Mouse (Mus musculus) CH12.LX (cell line): ENCODE results near the gene Ppp1r9b. TPM values are rescaled to one million over a fixed set of nuclear protein-coding genes. Genes with fewer than 3 reads are reported as not detected.

Experiments
- DNase-seq: peaks from one replicate; pipeline ENCODE4 v3.0.0-alpha.2; 2013; ENCODE audit errors: extremely low read depth
- H3K27ac ChIP-seq: 2 replicates; pipeline ENCODE4 v1.5.1; 2012; ENCODE audit warnings: low read depth, mild to moderate bottlenecking, control low read depth, moderate library complexity; ENCODE audit not compliant: insufficient read depth
- H3K27me3 ChIP-seq: replicated peaks from 2 replicates; pipeline ENCODE3; 2012; ENCODE audit warnings: inconsistent platforms
- H3K36me3 ChIP-seq, 2 experiments: replicated peaks in 1 of 2; 2 replicates each; pipeline versions ENCODE3 to v1.6.1; 2012; ENCODE audit warnings: inconsistent platforms in 1 of 2, low read length in 1 of 2, mild to moderate bottlenecking in 1 of 2, mixed read lengths in 1 of 2, moderate library complexity in 1 of 2; ENCODE audit not compliant: control insufficient read depth in 1 of 2, insufficient read depth in 1 of 2
- H3K4me1 ChIP-seq, 2 experiments: 2 replicates each; pipeline ENCODE4 v1.6.1; 2012; ENCODE audit warnings: inconsistent platforms in 1 of 2, moderate library complexity in 1 of 2; ENCODE audit not compliant: insufficient read depth in 2 of 2, control insufficient read depth in 1 of 2
- H3K4me2 ChIP-seq: 2 replicates; pipeline ENCODE4 v1.6.1; 2012; ENCODE audit warnings: low read depth, mild to moderate bottlenecking, control low read depth; ENCODE audit not compliant: poor library complexity, insufficient read depth, severe bottlenecking
- H3K4me3 ChIP-seq, 3 experiments: fragments of 150-350 bp in 1 of 3; sonication (generic) in 1 of 3; replicated peaks in 1 of 3; 2 replicates each; pipeline versions ENCODE3 to v1.5.1; 2011 to 2012; ENCODE audit warnings: low read depth in 2 of 3, low read length in 2 of 3, mild to moderate bottlenecking in 2 of 3, moderate library complexity in 2 of 3, control low read depth in 1 of 3, improper control_type of control experiment in 1 of 3, inconsistent platforms in 1 of 3, mixed read lengths in 1 of 3; ENCODE audit not compliant: poor library complexity in 1 of 3
- H3K79me2 ChIP-seq: replicated peaks from 2 replicates; pipeline ENCODE4 v1.6.1; 2012; ENCODE audit warnings: mild to moderate bottlenecking, moderate library complexity; ENCODE audit not compliant: control insufficient read depth, poor library complexity, insufficient read depth, severe bottlenecking; ENCODE audit errors: extremely low read depth
- H3K9ac ChIP-seq: 2 replicates; pipeline ENCODE4 v1.6.1; 2012; ENCODE audit warnings: low read depth, mild to moderate bottlenecking, control low read depth, moderate library complexity; ENCODE audit not compliant: insufficient read depth
- H3K9me3 ChIP-seq: replicated peaks from 2 replicates; pipeline ENCODE3; 2012; ENCODE audit warnings: low read length, inconsistent platforms, mixed read lengths
- CTCF ChIP-seq, 2 experiments: IDR thresholded peaks in 1 of 2; conservative IDR thresholded peaks in 1 of 2; 2 replicates each; pipeline ENCODE4 v1.5.1; 2011 to 2012; ENCODE audit warnings: low read depth in 2 of 2, low read length in 2 of 2, improper control_type of control experiment in 1 of 2, inconsistent platforms in 1 of 2, mild to moderate bottlenecking in 1 of 2, moderate library complexity in 1 of 2
- E2F4 ChIP-seq: IDR thresholded peaks from 2 replicates; pipeline ENCODE4 v1.6.1; 2011; ENCODE audit warnings: low read depth, low read length, improper control_type of control experiment; ENCODE audit not compliant: insufficient replicate concordance
- ELF1 ChIP-seq: IDR thresholded peaks from 2 replicates; pipeline ENCODE4 v1.6.1; 2014; ENCODE audit warnings: low read depth, mild to moderate bottlenecking, inconsistent platforms, low read length, improper control_type of control experiment
- GABPA ChIP-seq: IDR thresholded peaks from 2 replicates; pipeline ENCODE4 v1.6.1; 2012; ENCODE audit warnings: low read depth, low read length, improper control_type of control experiment, inconsistent platforms; ENCODE audit not compliant: insufficient replicate concordance
- HCFC1 ChIP-seq: IDR thresholded peaks from 2 replicates; pipeline ENCODE4 v1.6.1; 2012; ENCODE audit warnings: low read depth, mild to moderate bottlenecking, inconsistent platforms, low read length, improper control_type of control experiment
- MAZ ChIP-seq: IDR thresholded peaks from 2 replicates; pipeline ENCODE4 v1.6.1; 2012; ENCODE audit warnings: low read depth, mild to moderate bottlenecking, inconsistent platforms, low read length, improper control_type of control experiment, moderate library complexity
- MYC ChIP-seq: IDR thresholded peaks from 2 replicates; pipeline ENCODE4 v1.6.1; 2011; ENCODE audit warnings: low read depth, mild to moderate bottlenecking, improper control_type of control experiment, low read length
- PAX5 ChIP-seq: IDR thresholded peaks from 2 replicates; pipeline ENCODE4 v1.6.1; 2012; ENCODE audit warnings: low read length, inconsistent platforms, mixed read lengths
- POLR2A ChIP-seq: IDR thresholded peaks from 2 replicates; pipeline ENCODE4 v1.6.1; 2011; ENCODE audit warnings: low read depth, mild to moderate bottlenecking, improper control_type of control experiment, low read length
- POLR2AphosphoS2 ChIP-seq: IDR thresholded peaks from 2 replicates; pipeline ENCODE4 v1.6.1; 2011; ENCODE audit warnings: low read depth, low read length, improper control_type of control experiment
- UBTF ChIP-seq: IDR thresholded peaks from 2 replicates; pipeline ENCODE4 v1.6.1; 2012; ENCODE audit warnings: low read depth, mild to moderate bottlenecking, inconsistent platforms, low read length, improper control_type of control experiment, moderate library complexity
- USF2 ChIP-seq: conservative IDR thresholded peaks from 2 replicates; pipeline ENCODE4 v1.6.1; 2011; ENCODE audit warnings: low read depth, low read length, improper control_type of control experiment
- ZKSCAN1 ChIP-seq: IDR thresholded peaks from 2 replicates; pipeline ENCODE4 v1.6.1; 2012; ENCODE audit warnings: low read depth, inconsistent platforms, low read length, improper control_type of control experiment, borderline replicate concordance
- ZMIZ1 ChIP-seq: IDR thresholded peaks from 2 replicates; pipeline ENCODE4 v1.6.1; 2012; ENCODE audit warnings: low read depth, mild to moderate bottlenecking, inconsistent platforms, low read length, improper control_type of control experiment
- dilution Hi-C: fragments of 300-500 bp; cut with MboI; formaldehyde crosslinking; loops from 2 replicates; pipeline ENCODE4 v1.14.3; 2020; ENCODE audit warnings: low sequenced_read_pairs; ENCODE audit not compliant: extremely low pct_unique_long_range_greater_than_20kb, extremely low pct_ligation_motif_present
- in situ Hi-C: fragments of 300-500 bp; cut with MboI; formaldehyde crosslinking; loops from 3 replicates; pipeline ENCODE4 v1.14.3; 2019; ENCODE audit warnings: low sequenced_read_pairs, low pct_ligation_motif_present, low pct_unique_long_range_greater_than_20kb, mixed read lengths
- polyA plus RNA-seq: library from polyadenylated mRNA; unstranded; fragments of >175 nt; gene quantifications from 2 replicates; pipeline ENCODE4 v1.2.1, GENCODE M21; 2012; ENCODE audit warnings: low read depth; ENCODE audit not compliant: insufficient read length
- total RNA-seq, 2 experiments: library from RNA; depleted of rRNA; stranded (reverse); fragments of 300-350 nt in 1 of 2; fragments of >200 nt in 1 of 2; gene quantifications; 2 replicates each; pipeline ENCODE4 v1.2.3; 2012 to 2014

Gene Ppp1r9b
- total and polyA plus RNA-seq, 3 experiments = 7.8 to 21.8 (median 21.2) TPM

- no peak for DNase-seq
- dilution Hi-C loops = no loop called here
Measured at GRCm38 (mm10) chr11:94991641-94992479, 1.0 kb downstream of the Ppp1r9b start.

GRCm38 (mm10) chr11:94992480-94992753, 1.6 kb downstream of the Ppp1r9b start:
- peak overlapping the region; percentile 19 to 78 (median 65) for H3K4me3 ChIP-seq
- no peaks in the 10 kb centered on the region for H3K9me3 ChIP-seq
- no peak for DNase-seq
- H3K36me3 ChIP-seq = peaks cover 9 to 32% of the 10 kb centered on the region in 2 experiments
- peaks cover 25 to 57% of the 10 kb centered on the region in 2 experiments for H3K4me1 ChIP-seq
- in situ Hi-C loops = no loop called here
- H3K79me2 ChIP-seq = 0 out of 2 replicates have a peak, but pooled peaks cover 3% of the 10 kb centered on the region
- TF ChIP-seq GABPA (no peak), UBTF (no peak), CTCF (conservative IDR thresholded peaks at IDR 0.05 in 1 of 2, IDR thresholded peaks at IDR 0.05 in 1 of 2; ENCODE audit: low read depth in 2 of 2, low read length in 2 of 2) (no peak), MYC (no peak), HCFC1 (no peak), MAZ (no peak), USF2 (no peak), PAX5 (no peak), ELF1 (no peak), ZMIZ1 (no peak), POLR2AphosphoS2 (no peak), POLR2A (no peak), ZKSCAN1 (no peak), E2F4 (no peak)
- TF ChIP-seq, all 38 proteins: peak for 0
- H3K4me2 ChIP-seq = peak overlapping the region; percentile 72
- dilution Hi-C loops = no loop called here
- no peak overlapping the region for H3K27ac ChIP-seq
- peaks cover 6% of the 10 kb centered on the region for H3K27me3 ChIP-seq
- H3K9ac ChIP-seq = peak overlapping the region; percentile 84; the same call in 1 of the 2 replicates

More at GRCm38 (mm10) chr11:94991641-94992479, 1.0 kb downstream of the Ppp1r9b start:
- H3K9ac ChIP-seq = peak overlapping the region; percentile 84
- H3K4me2 ChIP-seq = peak overlapping the region; percentile 72
- H3K79me2 ChIP-seq = 0 out of 2 replicates have a peak, but pooled peaks cover 3% of the 10 kb centered on the region
- in situ Hi-C loops = no loop called here
- H3K4me1 ChIP-seq = peaks cover 25 to 58% of the 10 kb centered on the region in 2 experiments
- no peaks in the 10 kb centered on the region for H3K9me3 ChIP-seq
- peak; percentile 41; the same call in 1 of the 2 replicates for TF ChIP-seq ELF1
- TF ChIP-seq POLR2A = no peak
- TF ChIP-seq, all 38 proteins: peak for 1
- Histone ChIP-seq H3K4me3 (peak overlapping the region; percentile 65 to 78 (median 71)), H3K27me3 (peaks cover 9% of the 10 kb centered on the region), H3K27ac (no peak overlapping the region), H3K36me3 (peaks cover 7 to 28% of the 10 kb centered on the region in 2 experiments)
